Mouse (Mus musculus): ENCODE data around the gene Prkab1.

Prkab1 gene

GRCm38 (mm10) chr5:116016542-116016941 lies 7.8 kb downstream of the Prkab1 start:
- DNase-seq, result no peak

- DNase-seq, result no peak
These were observed 10.1 kb downstream of the Prkab1 start for GRCm38 (mm10) chr5:116014237-116014636.

DNA sequence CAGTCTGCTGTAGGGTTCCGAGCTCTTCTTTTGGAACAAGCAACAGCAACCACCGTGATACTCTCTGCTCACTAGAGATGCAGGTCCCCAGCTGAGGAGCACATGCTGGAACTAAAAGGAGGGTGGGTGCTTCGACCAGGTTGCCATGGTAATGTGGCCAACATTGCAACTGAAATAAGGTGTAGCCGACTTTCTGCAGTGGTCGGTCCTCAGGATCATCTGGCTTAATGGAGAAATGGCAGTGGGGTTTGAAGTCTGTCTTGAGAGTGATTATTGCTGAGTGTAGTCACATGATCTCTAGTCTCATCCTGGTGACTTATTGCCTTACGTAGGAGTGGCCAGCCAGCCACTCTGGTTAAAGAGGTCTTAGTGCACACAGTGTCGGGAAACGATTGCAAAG lies 10.5 kb downstream of the Prkab1 start:
- no peak for DNase-seq

DNA sequence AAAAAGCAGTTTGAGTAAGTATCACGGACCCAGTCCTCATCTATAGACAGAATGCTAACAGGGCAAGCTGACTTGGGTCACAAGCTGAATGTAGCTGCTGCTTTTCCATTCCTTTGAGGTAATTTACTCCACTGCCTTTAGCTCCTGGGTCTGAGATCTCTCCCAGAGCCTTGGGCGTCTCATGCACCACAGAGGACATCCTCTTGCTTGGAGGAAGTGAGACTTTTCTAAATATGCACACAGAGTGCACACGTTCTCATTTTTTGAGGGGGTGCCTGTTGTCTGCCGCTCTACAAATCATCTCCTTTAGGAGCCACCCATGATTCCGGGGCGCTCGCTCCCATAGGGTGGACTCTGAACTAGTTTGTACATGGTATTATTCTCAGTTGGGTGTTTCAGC lies 11.8 kb downstream of the Prkab1 start:
- no peak for DNase-seq

- no peak for DNase-seq
These were observed 12.6 kb downstream of the Prkab1 start for GRCm38 (mm10) chr5:116011700-116012099.

DNA sequence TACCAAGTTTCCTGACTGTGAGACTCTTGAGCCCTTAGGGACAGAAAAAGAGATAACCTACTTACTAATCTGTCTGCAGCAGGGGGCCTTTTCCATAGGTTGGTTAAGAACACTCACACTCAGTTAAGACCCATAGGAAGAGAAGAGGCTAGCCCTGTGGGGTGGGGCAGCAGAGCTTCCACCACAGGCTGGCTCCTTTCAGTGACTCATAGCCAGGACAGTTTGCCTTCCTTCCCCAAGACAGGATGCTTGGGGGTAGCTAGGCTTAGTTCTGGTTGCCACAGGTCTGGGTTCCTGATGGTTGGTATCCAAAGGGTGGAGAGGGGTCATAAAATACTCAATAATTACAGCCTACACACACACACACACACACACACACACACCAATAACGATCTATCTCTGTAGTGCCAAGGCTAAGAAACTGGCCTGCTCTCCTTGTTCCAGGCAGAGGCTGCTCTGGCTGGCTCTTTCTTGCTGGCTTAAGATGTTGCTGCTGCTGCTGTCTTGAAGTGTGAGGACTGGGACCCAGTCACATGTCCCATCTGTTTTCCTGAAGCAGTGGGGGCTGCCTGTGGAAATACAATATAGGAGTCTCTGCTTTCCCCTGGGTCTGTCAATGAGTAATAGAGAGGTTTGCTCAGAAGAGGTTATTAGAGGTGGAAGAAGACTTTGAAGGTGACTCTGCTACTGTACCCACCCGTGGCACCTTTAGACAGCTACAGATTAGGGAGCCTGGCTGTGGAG lies 14.3 kb downstream of the Prkab1 start:
- no peak for DNase-seq

GRCm38 (mm10) chr5:116009091-116009851 lies 15.0 kb downstream of the Prkab1 start:
- DNase-seq, result no peak

DNA sequence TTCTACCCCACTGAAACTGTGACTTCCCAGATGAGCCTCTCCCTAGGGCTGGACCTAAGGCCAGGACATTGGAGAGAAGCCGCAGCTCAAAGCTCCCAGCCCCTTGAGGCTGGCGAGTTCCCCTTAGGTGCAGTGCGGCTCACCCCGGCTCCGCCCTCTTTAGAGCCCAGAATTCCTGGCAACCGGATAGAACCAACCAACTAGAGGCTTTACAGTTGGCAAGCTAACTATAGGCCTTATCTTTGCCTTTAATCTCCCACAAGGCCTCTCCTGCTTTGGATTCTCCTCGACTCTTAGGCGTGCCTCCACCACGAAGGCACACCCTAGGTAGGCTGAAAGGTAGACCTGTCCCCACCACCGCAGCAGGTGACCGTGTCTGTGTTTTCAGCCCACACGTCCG lies 16.6 kb downstream of the Prkab1 start:
- no peak for DNase-seq

DNA sequence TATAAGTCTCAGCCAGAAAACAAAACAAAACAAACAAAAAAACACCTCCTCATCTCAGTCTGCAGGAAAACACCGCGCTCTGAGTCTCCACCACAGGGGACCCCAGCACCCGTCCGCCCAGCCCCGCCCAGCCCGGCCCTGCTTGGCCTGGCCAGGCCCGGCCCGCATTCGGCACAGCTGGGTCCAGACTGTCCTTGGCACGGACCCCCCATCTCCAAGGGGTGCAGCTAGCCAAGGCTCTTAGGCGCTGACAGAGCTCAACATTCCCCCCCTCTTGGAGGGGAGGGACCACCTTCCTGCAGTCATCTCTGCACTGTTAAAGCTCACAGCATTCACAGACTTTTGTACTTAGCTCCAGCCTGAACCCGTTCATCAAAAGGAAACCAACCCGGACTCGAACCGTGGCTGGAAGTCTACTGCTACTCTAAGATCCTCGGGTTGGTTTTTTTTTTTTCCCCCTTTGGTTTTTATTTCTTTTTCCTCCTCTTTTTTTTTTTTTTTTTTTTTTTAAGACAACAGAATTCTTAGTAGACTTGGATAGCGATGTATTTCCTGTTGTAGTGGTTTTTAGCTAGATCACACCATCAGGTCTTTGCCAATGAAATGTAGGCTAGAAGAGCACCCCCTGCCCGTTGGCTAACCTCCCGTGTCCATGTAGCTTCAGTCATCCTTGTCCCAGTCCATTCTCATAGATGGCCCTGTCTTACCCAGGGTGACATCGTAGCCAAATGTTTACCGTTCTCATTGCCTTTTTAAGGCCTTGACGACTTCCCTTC lies 17.8 kb downstream of the Prkab1 start:
- DNase-seq, result no peak

DNA sequence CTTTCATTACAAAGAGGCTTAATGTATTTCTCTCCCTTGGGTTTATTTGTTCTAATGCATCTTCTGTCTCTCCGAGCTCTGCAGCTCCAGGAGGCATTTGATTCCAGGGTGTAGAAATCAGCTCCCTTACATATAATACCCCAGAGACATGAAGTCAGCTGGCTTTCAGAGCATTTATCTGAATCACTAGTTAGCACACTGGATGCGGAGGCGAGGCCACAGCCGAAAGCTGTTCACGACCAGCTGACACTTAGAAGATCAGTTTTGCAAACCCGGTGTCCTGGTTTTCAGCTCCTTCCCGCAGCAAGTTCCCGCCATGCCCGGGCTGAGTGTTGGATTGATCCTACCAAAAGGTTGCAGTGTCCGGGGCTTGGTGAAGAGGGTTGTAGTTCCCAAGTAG lies 20.0 kb downstream of the Prkab1 start:
- no peak for DNase-seq

GRCm38 (mm10) chr5:116003825-116004224 lies 20.5 kb downstream of the Prkab1 start:
- DNase-seq, result no peak

- DNase-seq, result no peak
These were observed 21.2 kb downstream of the Prkab1 start for GRCm38 (mm10) chr5:116003154-116003553.

DNA sequence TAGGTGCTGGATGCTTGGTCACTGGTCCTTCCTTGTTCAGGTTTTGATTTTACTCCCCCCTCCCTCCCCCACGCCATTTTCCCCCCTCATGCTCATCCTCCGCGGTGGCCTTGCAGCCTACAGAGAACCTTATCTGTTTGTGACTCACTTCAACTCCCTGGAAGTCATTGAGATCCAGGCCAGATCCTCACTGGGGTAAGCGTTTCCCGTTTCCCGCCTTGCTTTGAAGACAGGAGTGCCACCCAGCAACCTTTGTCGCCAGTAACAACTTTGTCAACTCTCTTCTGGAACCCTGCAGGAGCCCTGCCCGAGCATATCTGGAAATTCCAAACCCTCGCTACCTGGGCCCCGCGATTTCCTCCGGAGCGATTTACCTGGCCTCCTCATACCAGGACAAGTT lies 26.9 kb downstream of the Prkab1 start:
- DNase-seq, result no peak

GRCm38 (mm10) chr5:115994101-115994500 lies 30.2 kb downstream of the Prkab1 start:
- peak; percentile 39 for DNase-seq

DNA sequence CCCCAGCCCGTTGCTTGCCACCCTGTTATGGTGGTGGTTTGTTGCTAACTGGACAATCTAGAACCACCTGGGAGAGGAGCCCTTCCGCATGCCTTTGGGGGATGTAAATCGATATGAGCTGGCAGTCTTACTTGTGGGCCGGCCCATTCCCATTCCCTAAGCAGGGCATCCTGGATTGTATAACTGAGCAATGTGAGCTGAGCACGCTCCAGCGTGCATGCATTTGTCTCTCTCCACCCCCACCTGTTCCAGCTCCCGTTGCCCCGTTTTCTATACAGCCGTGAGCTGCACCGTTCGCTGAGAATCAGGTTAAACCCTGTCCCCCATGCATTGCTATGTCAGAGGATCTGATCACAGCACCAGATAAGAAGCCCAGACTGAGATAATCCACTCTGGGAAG lies 32.6 kb downstream of the Prkab1 start:
- DNase-seq, result no peak

DNA sequence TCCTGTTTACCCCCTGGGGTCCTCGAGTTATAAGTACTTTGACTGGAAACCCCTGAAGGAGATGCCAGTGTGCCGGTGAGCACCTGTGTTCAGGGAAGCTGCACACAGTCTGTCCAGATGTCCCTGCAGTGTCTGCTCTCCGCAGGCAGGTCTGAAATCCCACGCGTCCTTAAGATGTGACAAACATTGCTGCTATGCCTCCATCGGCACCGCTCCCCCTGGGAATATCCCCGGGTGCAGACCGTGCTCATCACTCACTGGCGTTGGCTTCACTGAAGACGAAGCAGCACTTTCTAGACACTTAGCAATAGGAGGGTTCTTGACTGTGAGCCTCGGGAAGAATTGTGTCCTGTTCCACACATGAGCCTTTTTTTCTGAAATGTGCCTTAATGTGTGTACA lies 37.0 kb downstream of the Prkab1 start:
- no peak for DNase-seq

- peak; percentile 49 for DNase-seq
These were observed 39.2 kb downstream of the Prkab1 start for GRCm38 (mm10) chr5:115985101-115985500.

- DNase-seq, result no peak
These were observed 39.9 kb downstream of the Prkab1 start for GRCm38 (mm10) chr5:115984392-115984791.

- DNase-seq, result no peak
These were observed 41.5 kb downstream of the Prkab1 start for GRCm38 (mm10) chr5:115982671-115983373.

DNA sequence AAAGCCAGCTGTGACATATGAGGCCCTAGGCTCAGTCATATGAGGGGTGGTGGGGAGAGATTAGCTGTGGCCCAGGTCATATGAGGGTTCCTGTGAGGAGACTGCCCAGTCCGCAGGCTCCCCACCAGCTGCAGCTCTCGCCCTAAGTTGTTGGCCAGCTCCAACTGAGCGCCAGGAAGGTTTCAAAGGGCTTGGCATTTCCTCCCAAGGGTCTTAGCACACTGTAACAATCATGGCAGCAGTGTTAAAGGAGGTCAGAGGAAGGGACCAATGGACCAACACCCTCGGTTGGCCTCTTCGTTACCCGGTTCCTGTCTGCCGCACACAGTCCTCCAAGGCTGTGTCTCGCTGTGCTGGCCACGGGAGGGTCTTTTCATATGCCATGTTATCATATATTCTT lies 43.8 kb downstream of the Prkab1 start:
- DNase-seq, result no peak

DNA sequence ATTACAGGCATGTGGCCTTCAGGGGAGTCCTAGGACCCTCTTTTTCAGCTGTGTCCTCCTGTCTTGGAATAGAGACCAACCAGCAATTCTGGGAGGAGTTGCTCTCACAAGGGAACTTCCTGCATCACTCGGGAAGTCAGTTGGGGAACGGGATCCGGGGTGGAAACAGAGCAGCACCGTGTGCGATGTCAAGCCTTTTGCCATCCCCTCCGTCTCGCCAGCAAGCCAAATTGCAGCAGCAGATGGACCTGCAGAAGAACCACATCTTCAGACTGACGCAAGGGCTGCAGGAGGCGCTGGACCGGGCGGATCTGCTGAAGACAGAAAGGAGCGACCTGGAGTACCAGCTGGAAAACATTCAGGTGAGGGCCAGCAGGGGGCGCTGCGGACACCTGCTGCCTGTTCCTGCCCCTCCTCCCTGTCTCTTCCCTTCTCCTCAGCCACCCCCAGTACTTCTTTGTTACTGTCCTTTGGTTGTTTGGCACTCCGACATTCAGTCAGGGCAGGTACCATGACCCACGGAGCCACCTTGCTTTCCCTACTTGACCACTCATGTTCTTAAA lies 45.1 kb downstream of the Prkab1 start:
- peak; percentile 42 for DNase-seq

- no peak for DNase-seq
These were observed 46.1 kb downstream of the Prkab1 start for GRCm38 (mm10) chr5:115978255-115978654.

DNA sequence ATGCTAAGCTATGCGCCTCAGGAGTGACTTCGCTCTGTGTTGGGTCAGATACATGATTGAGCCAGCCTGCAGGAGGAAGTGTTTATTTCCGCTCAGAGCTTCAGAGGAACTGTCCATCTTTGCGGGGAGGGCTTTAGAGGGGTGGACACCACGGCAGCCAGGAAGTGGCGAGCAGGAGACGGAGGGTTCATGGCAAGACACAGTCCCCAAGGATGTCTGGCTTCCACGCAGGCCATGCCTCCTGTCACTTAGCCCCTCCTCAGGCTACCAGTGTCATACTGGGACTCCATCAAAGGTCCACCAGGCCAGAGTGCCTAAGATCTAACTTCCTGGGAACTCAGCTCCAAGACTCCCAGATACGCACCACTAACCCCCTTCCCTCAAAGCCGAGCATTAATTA lies 46.6 kb downstream of the Prkab1 start:
- no peak for DNase-seq
